Mouse (Mus musculus): Measurements from ENCODE around the gene C530008M17Rik. TPM values are rescaled to one million over a fixed set of nuclear protein-coding genes. Genes with fewer than 3 reads are reported as not detected.

C530008M17Rik gene
- total and polyA plus RNA-seq, 3 experiments: 3.2 to 10.6 TPM; not detected in 1

DNA sequence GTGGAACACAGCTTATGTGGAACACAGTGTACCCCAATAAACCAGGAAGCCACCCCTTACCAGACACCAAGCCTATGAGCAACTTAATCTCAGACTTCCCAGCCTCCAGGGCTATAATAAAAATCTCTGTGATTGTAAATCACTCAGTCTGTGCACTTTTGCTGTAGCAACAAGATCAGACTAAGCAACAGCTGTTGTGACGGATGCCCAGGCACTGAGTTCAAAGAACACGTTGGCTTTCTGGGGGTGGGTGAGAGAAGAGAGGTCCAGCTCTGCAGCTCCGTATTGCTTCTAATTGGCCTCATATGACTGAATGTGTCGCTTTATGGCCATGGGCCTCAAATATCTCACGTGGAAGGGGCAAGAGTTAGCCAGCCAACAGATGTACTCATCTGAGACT lies 12.2 kb downstream of the C530008M17Rik start:
- Histone ChIP-seq H3K27ac (ENCODE audit: control insufficient read depth, low read depth, low read length) (no peak overlapping the region), H3K36me3 (ENCODE audit: control insufficient read depth in 1 of 2, insufficient read depth in 2 of 2, low read length in 2 of 2) (peaks cover 0 to 6% of the 10 kb centered on the region in 2 experiments; a peak in 2 of 4 replicates), H3K9me3 (replicated peaks; ENCODE audit: insufficient read depth, low read length) (no peaks in the 10 kb centered on the region), H3K79me2 (ENCODE audit: control insufficient read depth, insufficient read depth, low read length, poor library complexity) (no peaks in the 10 kb centered on the region), H3K4me3 (ENCODE audit: control insufficient read depth in 1 of 2, insufficient read depth in 1 of 2, low read depth in 2 of 2, low read length in 2 of 2) (no peak overlapping the region), H3K4me1 (ENCODE audit: control insufficient read depth in 1 of 2, insufficient read depth in 2 of 2, low read length in 2 of 2) (peaks cover 0 to 5% of the 10 kb centered on the region in 2 experiments; a peak in 2 of 4 replicates), H3K9ac (ENCODE audit: control insufficient read depth, low read depth, low read length, poor library complexity, severe bottlenecking) (no peak overlapping the region), H3K27me3 (ENCODE audit: control insufficient read depth in 1 of 2, insufficient read depth in 2 of 2, low read length in 2 of 2) (no peaks in the 10 kb centered on the region)
- no peak for DNase-seq (ENCODE audit: low read depth, low spot score)
- TF ChIP-seq MAX (IDR thresholded peaks at IDR 0.05; ENCODE audit: low read length) (no peak), NELFE (IDR thresholded peaks at IDR 0.05; ENCODE audit: low read depth, low read length) (no peak), CHD2 (IDR thresholded peaks at IDR 0.05; ENCODE audit: low read length) (no peak), EP300 (IDR thresholded peaks at IDR 0.05; ENCODE audit: low read depth in 1 of 2, low read length in 2 of 2) (no peak), SMC3 (IDR thresholded peaks at IDR 0.05; ENCODE audit: low read depth, low read length) (no peak), KAT2A (conservative IDR thresholded peaks at IDR 0.05; ENCODE audit: low read depth, low read length) (no peak), UBTF (IDR thresholded peaks at IDR 0.05; ENCODE audit: borderline replicate concordance, insufficient read depth, low read depth, low read length) (no peak), POLR2A (IDR thresholded peaks at IDR 0.05; ENCODE audit: control insufficient read depth in 1 of 2, insufficient read depth in 1 of 2, low read depth in 1 of 2, low read length in 2 of 2, poor library complexity in 1 of 2) (no peak), SIN3A (IDR thresholded peaks at IDR 0.05; ENCODE audit: low read length) (no peak), CHD1 (IDR thresholded peaks at IDR 0.05; ENCODE audit: low read depth, low read length) (no peak)

DNA sequence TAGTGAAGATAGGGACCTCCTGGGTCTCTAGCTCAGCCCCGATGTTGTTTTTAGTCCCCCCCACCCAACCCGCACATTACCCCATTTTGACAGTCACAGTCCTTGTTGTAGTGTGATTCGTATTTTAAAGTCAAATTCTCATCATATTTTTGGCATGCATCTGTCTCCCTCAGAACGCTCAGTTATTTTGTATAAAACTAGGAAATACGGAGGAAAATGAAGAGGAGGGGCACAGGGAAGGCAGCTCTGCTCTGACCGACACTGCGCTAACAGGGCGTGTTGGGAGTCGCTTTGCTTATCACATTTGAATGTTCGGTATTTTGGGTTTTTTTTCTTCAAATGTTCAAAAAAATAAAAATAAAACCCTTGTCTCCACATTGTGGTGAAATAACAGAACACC lies 13.9 kb downstream of the C530008M17Rik start:
- no peak for TF ChIP-seq POLR2AphosphoS5 (IDR thresholded peaks at IDR 0.05; ENCODE audit: borderline replicate concordance, low read depth, low read length)
- no peak for TF ChIP-seq BHLHE40 (IDR thresholded peaks at IDR 0.05; ENCODE audit: borderline replicate concordance, low read depth, low read length)
- TF ChIP-seq CHD2 (IDR thresholded peaks at IDR 0.05; ENCODE audit: low read length): no peak
- no peak for TF ChIP-seq SIN3A (IDR thresholded peaks at IDR 0.05; ENCODE audit: low read length)
- TF ChIP-seq ZKSCAN1 (IDR thresholded peaks at IDR 0.05; ENCODE audit: low read depth, low read length): no peak
- TF ChIP-seq RCOR1 (IDR thresholded peaks at IDR 0.05; ENCODE audit: low read depth, low read length): no peak
- no peak for TF ChIP-seq NELFE (IDR thresholded peaks at IDR 0.05; ENCODE audit: low read depth, low read length)
- no peak for TF ChIP-seq GATA1 (IDR thresholded peaks at IDR 0.05; ENCODE audit: low read depth, low read length)
- TF ChIP-seq CHD1 (IDR thresholded peaks at IDR 0.05; ENCODE audit: low read depth, low read length): no peak
- no peak for TF ChIP-seq MYB (IDR thresholded peaks at IDR 0.05; ENCODE audit: low read depth, low read length)
- no peak for TF ChIP-seq MEF2A (IDR thresholded peaks at IDR 0.05; ENCODE audit: extremely low read depth, insufficient replicate concordance, low read depth, low read length, poor library complexity, severe bottlenecking)
- H3K36me3 ChIP-seq (ENCODE audit: control insufficient read depth in 1 of 2, insufficient read depth in 2 of 2, low read length in 2 of 2): peaks cover 0 to 16% of the 10 kb centered on the region in 2 experiments; a peak in 2 of 4 replicates
- H3K79me2 ChIP-seq (ENCODE audit: control insufficient read depth, insufficient read depth, low read length, poor library complexity): no peaks in the 10 kb centered on the region
- H3K27me3 ChIP-seq (ENCODE audit: control insufficient read depth in 1 of 2, insufficient read depth in 2 of 2, low read length in 2 of 2): no peaks in the 10 kb centered on the region
- H3K9ac ChIP-seq (ENCODE audit: control insufficient read depth, low read depth, low read length, poor library complexity, severe bottlenecking): no peak overlapping the region
- no peak for DNase-seq (ENCODE audit: low read depth, low spot score)
- peaks cover 7 to 15% of the 10 kb centered on the region in 2 experiments for H3K4me1 ChIP-seq (ENCODE audit: control insufficient read depth in 1 of 2, insufficient read depth in 2 of 2, low read length in 2 of 2)
- no peaks in the 10 kb centered on the region for H3K9me3 ChIP-seq (replicated peaks; ENCODE audit: insufficient read depth, low read length)
- no peak overlapping the region for H3K27ac ChIP-seq (ENCODE audit: control insufficient read depth, low read depth, low read length)
- H3K4me3 ChIP-seq (ENCODE audit: control insufficient read depth in 1 of 2, insufficient read depth in 1 of 2, low read depth in 2 of 2, low read length in 2 of 2): no peak overlapping the region
